Mouse (Mus musculus): ENCODE measurements around the gene Mrps10. TPM values are rescaled to one million over a fixed set of nuclear protein-coding genes. Genes with fewer than 3 reads are reported as not detected.

The Mrps10 gene
- polyA plus RNA-seq, 1 experiment from 2014 or later: 67.3 TPM

DNA sequence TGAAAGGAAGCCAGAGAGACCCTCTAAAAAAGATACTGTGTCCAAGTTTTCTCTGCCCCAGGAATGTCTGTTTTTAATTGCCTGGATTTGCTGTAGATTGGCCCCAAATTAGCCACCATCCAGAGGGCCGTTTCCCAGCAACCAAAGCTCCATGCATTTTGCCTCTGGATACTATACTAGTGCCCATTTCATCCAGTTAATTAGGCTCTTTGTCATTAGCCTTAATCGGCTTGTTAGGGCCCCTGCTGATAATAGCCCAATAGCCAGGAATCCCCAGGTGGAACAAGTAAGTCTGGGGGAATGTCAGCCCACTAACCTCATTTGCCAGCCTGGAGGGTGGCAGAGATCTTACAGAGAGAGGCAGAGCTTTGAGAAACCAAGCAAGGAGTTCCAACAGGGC lies 35.3 kb upstream of the Mrps10 start:
- no peak overlapping the region for H3K9ac ChIP-seq
- no peak overlapping the region for H3K4me2 ChIP-seq
- ATAC-seq (ENCODE audit: insufficient number of reproducible peaks, low FRiP score, low TSS enrichment, low read depth): no peak
- no peaks in the 10 kb centered on the region for H3K27me3 ChIP-seq
- H3K27ac ChIP-seq: no peak overlapping the region
- H3K4me1 ChIP-seq: peaks cover 8% of the 10 kb centered on the region; the same call in 1 of the 2 replicates
- H3K36me3 ChIP-seq: peaks cover 63% of the 10 kb centered on the region
- H3K4me3 ChIP-seq: no peak overlapping the region
- H3K9me3 ChIP-seq: no peaks in the 10 kb centered on the region
- 27% methylated on average over 2 of the region's 2 CpGs for WGBS

DNA sequence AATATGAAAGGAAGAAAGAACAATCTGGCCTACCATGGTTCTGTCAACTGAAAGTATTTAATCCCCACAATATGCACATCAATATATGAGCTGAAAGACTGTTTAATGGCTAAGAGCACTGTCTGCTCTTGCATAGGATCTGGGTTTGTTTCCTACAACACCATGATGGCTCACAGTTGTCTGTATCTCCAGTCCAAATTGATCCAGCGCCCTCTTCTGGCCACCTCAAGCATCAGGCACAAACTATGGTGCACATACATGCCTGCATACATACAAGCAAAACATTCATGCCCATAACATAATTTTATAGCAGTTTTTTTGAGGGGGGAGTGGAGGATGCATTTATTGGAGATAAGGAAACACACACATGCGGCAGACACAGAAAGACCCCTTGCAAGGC lies 25.6 kb upstream of the Mrps10 start:
- Histone ChIP-seq H3K27me3 (no peaks in the 10 kb centered on the region), H3K36me3 (peaks cover 94% of the 10 kb centered on the region), H3K4me2 (no peak overlapping the region), H3K27ac (no peak overlapping the region), H3K4me3 (no peak overlapping the region), H3K9me3 (peaks cover 4% of the 10 kb centered on the region; the same call in 1 of the 2 replicates), H3K4me1 (no peaks in the 10 kb centered on the region), H3K9ac (no peak overlapping the region)
- no peak for ATAC-seq (ENCODE audit: insufficient number of reproducible peaks, low FRiP score, low TSS enrichment, low read depth)
- 81% methylated on average over 2 of the region's 2 CpGs for whole genome bisulfite sequencing

- Histone ChIP-seq H3K27ac (no peak overlapping the region), H3K36me3 (peaks cover 92% of the 10 kb centered on the region), H3K9me3 (peaks cover 19% of the 10 kb centered on the region), H3K4me2 (no peak overlapping the region), H3K4me3 (no peak overlapping the region), H3K27me3 (no peaks in the 10 kb centered on the region), H3K9ac (no peak overlapping the region), H3K4me1 (no peaks in the 10 kb centered on the region)
- no peak for ATAC-seq (ENCODE audit: insufficient number of reproducible peaks, low FRiP score, low TSS enrichment, low read depth)
- WGBS: 91% methylated on average over 3 of the region's 3 CpGs
Measured at GRCm38 (mm10) chr17:47349721-47350319, 18.9 kb upstream of the Mrps10 start.

GRCm38 (mm10) chr17:47359964-47360363 lies 8.7 kb upstream of the Mrps10 start:
- no peak overlapping the region for H3K27ac ChIP-seq
- no peak for ATAC-seq (ENCODE audit: insufficient number of reproducible peaks, low FRiP score, low TSS enrichment, low read depth)
- H3K4me2 ChIP-seq: no peak overlapping the region
- H3K9me3 ChIP-seq: no peaks in the 10 kb centered on the region
- no peak overlapping the region for H3K4me3 ChIP-seq
- H3K9ac ChIP-seq: no peak overlapping the region
- H3K27me3 ChIP-seq: no peaks in the 10 kb centered on the region
- H3K4me1 ChIP-seq: no peaks in the 10 kb centered on the region
- H3K36me3 ChIP-seq: peaks cover 49% of the 10 kb centered on the region
- 47% methylated on average over 6 of the region's 6 CpGs for WGBS

GRCm38 (mm10) chr17:47361343-47361742 lies 7.3 kb upstream of the Mrps10 start:
- Histone ChIP-seq H3K36me3 (peaks cover 35% of the 10 kb centered on the region), H3K9me3 (no peaks in the 10 kb centered on the region), H3K9ac (no peak overlapping the region), H3K4me1 (no peaks in the 10 kb centered on the region), H3K4me3 (no peak overlapping the region), H3K4me2 (no peak overlapping the region), H3K27ac (no peak overlapping the region), H3K27me3 (no peaks in the 10 kb centered on the region)
- 70% methylated on average over 11 of the region's 11 CpGs for WGBS
- no peak for ATAC-seq (ENCODE audit: insufficient number of reproducible peaks, low FRiP score, low TSS enrichment, low read depth)

- WGBS: under 1% methylated on average over 20 of the region's 20 CpGs
- Histone ChIP-seq H3K36me3 (peaks cover 20% of the 10 kb centered on the region), H3K27me3 (0 out of 2 replicates have a peak, but pooled peaks cover 6% of the 10 kb centered on the region), H3K4me2 (peak overlapping the region; percentile 79), H3K4me3 (peak overlapping the region; percentile 83), H3K4me1 (peaks cover 21% of the 10 kb centered on the region; the same call in 1 of the 2 replicates), H3K9me3 (no peaks in the 10 kb centered on the region), H3K27ac (peak overlapping the region; percentile 65), H3K9ac (peak overlapping the region; percentile 58)
- peak; percentile 36; the same call in 1 of the 2 replicates for ATAC-seq (ENCODE audit: insufficient number of reproducible peaks, low FRiP score, low TSS enrichment, low read depth)
Measured at GRCm38 (mm10) chr17:47369087-47369443, 378 bp downstream of the Mrps10 start.

- peaks cover 21% of the 10 kb centered on the region; the same call in 1 of the 2 replicates for H3K4me1 ChIP-seq
- H3K4me3 ChIP-seq: no peak overlapping the region
- H3K27me3 ChIP-seq: 0 out of 2 replicates have a peak, but pooled peaks cover 6% of the 10 kb centered on the region
- 9% methylated on average over 4 of the region's 4 CpGs for WGBS
- H3K9me3 ChIP-seq: no peaks in the 10 kb centered on the region
- no peak overlapping the region for H3K9ac ChIP-seq
- no peak overlapping the region for H3K4me2 ChIP-seq
- no peak overlapping the region for H3K27ac ChIP-seq
- H3K36me3 ChIP-seq: peaks cover 44% of the 10 kb centered on the region
- no peak for ATAC-seq (ENCODE audit: insufficient number of reproducible peaks, low FRiP score, low TSS enrichment, low read depth)
Measured at GRCm38 (mm10) chr17:47371451-47371850, 2.8 kb downstream of the Mrps10 start.

GRCm38 (mm10) chr17:47373991-47374390 lies 5.3 kb downstream of the Mrps10 start:
- Histone ChIP-seq H3K4me1 (peaks cover 21% of the 10 kb centered on the region; the same call in 1 of the 2 replicates), H3K27ac (no peak overlapping the region), H3K9ac (no peak overlapping the region), H3K36me3 (peaks cover 68% of the 10 kb centered on the region), H3K4me2 (no peak overlapping the region), H3K4me3 (no peak overlapping the region), H3K27me3 (no peaks in the 10 kb centered on the region), H3K9me3 (no peaks in the 10 kb centered on the region)
- WGBS: 50% methylated on average over 6 of the region's 6 CpGs
- ATAC-seq (ENCODE audit: insufficient number of reproducible peaks, low FRiP score, low TSS enrichment, low read depth): no peak

DNA sequence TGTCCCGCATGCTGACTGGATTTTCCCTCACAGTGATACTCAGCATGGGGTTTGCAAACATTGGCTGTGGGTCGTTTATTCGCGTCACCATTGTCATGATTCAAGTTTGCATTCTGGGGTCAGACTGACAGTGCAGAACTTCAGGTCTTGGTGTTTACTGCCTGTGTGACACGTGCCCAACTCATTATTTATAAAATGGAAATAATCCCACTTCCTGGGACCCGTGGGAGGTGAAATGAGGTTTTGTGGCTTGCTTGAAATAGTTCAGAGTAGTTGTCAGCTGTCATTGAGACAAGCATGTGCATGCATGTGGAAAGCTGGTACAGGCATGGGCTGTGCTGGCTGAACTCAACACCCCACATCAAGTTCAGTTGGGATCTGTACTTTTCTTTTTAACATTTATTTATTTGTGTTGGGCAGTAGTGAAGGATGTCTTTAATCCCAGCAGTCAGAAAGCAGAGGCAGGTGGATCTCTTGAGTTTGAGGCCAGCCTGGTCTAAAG lies 8.1 kb downstream of the Mrps10 start:
- Histone ChIP-seq H3K9me3 (no peaks in the 10 kb centered on the region), H3K4me2 (no peak overlapping the region), H3K36me3 (peaks cover 91% of the 10 kb centered on the region), H3K9ac (no peak overlapping the region), H3K27me3 (no peaks in the 10 kb centered on the region), H3K4me1 (no peaks in the 10 kb centered on the region), H3K27ac (no peak overlapping the region), H3K4me3 (no peak overlapping the region)
- WGBS: 81% methylated on average over 6 of the region's 6 CpGs
- ATAC-seq (ENCODE audit: insufficient number of reproducible peaks, low FRiP score, low TSS enrichment, low read depth): no peak

GRCm38 (mm10) chr17:47378133-47378532 lies 9.4 kb downstream of the Mrps10 start:
- Histone ChIP-seq H3K27me3 (no peaks in the 10 kb centered on the region), H3K4me3 (no peak overlapping the region), H3K9me3 (no peaks in the 10 kb centered on the region), H3K4me1 (no peaks in the 10 kb centered on the region), H3K4me2 (no peak overlapping the region), H3K36me3 (peaks cover 81% of the 10 kb centered on the region), H3K9ac (no peak overlapping the region), H3K27ac (no peak overlapping the region)
- no peak for ATAC-seq (ENCODE audit: insufficient number of reproducible peaks, low FRiP score, low TSS enrichment, low read depth)
- WGBS: 78% methylated on average over 15 of the region's 15 CpGs

DNA sequence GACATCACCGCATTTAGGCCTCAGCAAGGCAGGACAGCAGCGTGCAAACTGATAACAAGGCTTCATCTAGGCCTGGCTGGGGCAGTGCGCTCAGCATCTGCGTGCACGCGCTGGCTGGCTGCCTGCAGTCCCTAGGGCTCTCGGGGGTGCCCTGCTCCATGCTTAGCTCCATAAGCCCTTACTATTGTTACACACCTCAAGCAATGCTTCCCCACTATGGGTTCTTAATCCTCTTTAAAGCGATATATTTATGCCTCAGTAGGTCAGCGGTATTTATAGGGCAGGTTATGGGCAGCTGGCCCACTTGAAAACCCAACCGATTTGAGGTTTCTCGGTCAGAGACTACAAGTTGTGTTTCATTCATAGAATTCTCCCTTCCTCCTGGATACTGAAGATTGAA lies 13.2 kb downstream of the Mrps10 start:
- H3K27me3 ChIP-seq: no peaks in the 10 kb centered on the region
- ATAC-seq (ENCODE audit: insufficient number of reproducible peaks, low FRiP score, low TSS enrichment, low read depth): no peak

DNA sequence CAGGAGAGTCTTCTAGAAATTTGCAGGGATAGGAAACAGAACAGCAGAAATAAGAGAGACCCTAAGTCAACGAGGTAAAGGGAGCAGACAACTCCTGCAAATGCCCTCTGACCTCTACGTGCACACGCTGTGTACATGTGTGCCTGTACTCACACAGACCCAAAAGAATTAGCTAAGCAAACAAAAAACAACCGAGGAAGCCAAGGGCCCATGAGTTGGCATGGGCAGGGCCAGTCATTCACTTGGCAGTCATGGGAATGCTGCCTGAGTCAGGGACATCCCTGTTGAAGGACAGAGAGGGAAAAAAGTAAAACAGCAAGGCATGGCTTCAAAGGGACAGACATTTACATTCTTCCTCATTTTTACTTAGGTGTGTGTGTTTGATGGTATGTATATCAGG lies 14.6 kb downstream of the Mrps10 start:
- Histone ChIP-seq H3K27me3 (no peaks in the 10 kb centered on the region), H3K4me2 (no peak overlapping the region), H3K27ac (no peak overlapping the region), H3K4me3 (no peak overlapping the region), H3K9me3 (no peaks in the 10 kb centered on the region), H3K36me3 (peaks cover 31% of the 10 kb centered on the region), H3K9ac (no peak overlapping the region), H3K4me1 (no peaks in the 10 kb centered on the region)
- 83% methylated on average over 4 of the region's 4 CpGs for WGBS
- ATAC-seq (ENCODE audit: insufficient number of reproducible peaks, low FRiP score, low TSS enrichment, low read depth): no peak

More for the DNA sequence above, 13.2 kb downstream of the Mrps10 start:
- Histone ChIP-seq H3K4me2 (no peak overlapping the region), H3K27ac (no peak overlapping the region), H3K4me3 (no peak overlapping the region), H3K4me1 (no peaks in the 10 kb centered on the region), H3K9ac (no peak overlapping the region), H3K36me3 (peaks cover 44% of the 10 kb centered on the region), H3K9me3 (no peaks in the 10 kb centered on the region)
- 83% methylated on average over 11 of the region's 11 CpGs for WGBS
